Mouse (Mus musculus): ENCODE measurements around the gene Irf9.

Gene Irf9

GRCm38 (mm10) chr14:55615876-55616275 is 12.5 kb downstream of the Irf9 start:
- no peak for DNase-seq

- no peak for DNase-seq
Observed at GRCm38 (mm10) chr14:55616844-55617243, 13.5 kb downstream of the Irf9 start.

GRCm38 (mm10) chr14:55617822-55618221 is 14.5 kb downstream of the Irf9 start, which contains the start of gene Rec8:
TSS of gene Rec8 (plus strand) at chr14:55618037.
- peak; percentile 72 to 78 for DNase-seq

- DNase-seq: peak; percentile 70 to 81
Observed at GRCm38 (mm10) chr14:55618486-55619195, 15.3 kb downstream of the Irf9 start.

- DNase-seq: no peak
Observed at GRCm38 (mm10) chr14:55628077-55628827, 24.9 kb downstream of the Irf9 start.

DNA sequence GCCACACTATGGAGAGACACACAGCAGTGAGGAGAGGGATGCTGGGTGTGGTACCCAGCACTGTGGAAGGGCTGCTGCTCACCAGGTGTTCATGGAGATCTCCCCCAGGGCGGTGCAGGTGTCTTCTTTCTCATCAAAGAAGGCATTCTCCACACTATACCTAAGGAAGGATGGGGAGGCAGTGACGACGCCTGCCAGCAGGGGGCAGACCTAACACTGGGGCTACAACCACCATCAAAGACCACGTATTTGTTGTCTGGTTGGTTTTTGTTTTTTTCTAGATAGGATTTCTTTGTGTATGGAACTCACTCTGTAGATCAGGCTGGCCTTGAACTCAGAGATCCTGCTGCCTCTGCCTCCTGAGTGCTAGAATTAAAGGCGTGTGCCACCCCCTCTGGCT is 25.9 kb downstream of the Irf9 start:
- peak; percentile 37 to 68 for DNase-seq

- DNase-seq: peak; percentile 75 to 86
Observed at GRCm38 (mm10) chr14:55634874-55635522, 31.6 kb downstream of the Irf9 start.

GRCm38 (mm10) chr14:55635523-55636007 is 32.2 kb downstream of the Irf9 start, which contains the start of gene Ipo4:
TSS of gene Ipo4 (minus strand) at chr14:55635957.
- peak; percentile 87 to 90 for DNase-seq

DNA sequence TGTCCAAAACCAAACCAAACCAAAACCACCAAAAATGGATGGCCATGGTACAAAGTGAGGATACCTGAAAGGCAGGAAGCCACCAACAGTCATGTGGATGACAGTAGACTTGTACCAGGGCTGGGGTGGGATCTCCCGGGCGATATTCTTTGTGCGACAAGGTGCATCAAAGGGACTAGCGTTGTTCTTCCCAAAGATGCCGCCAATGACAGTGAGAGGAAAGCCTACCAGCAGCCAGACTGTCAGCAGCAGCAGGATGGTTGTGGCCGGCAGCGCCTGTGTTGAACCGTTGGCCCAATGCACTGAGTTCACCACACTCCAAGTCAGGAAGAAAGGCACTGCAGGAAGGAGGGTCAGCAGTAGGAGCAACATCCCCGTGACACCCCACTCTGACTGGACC is 34.4 kb downstream of the Irf9 start, which contains the start of gene Gm49378:
Gene Gm49378, minus strand, starts transcription at position 101 of the 400 bp plus-strand sequence.
- DNase-seq: no peak

DNA sequence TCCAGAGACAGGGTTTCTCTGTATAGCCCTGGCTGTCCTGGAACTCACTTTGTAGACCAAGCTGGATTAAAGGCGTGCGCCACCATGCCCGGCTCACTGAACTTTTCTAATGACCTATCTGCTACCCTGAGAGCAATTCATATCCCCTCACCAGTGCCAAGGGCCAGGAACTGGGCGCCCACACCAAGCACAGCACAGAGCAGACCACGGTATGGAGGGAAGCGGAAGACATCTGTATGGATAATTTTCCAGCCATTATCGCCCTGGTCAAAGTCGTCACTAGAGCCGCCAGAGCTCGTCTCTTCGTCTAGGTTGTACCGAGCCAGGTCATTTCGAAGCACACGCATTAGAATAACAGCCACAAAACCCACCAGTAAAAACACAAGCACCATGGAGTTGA is 37.4 kb downstream of the Irf9 start:
- no peak for DNase-seq

- no peak for DNase-seq
Observed at GRCm38 (mm10) chr14:55641291-55641690, 37.9 kb downstream of the Irf9 start.

DNA sequence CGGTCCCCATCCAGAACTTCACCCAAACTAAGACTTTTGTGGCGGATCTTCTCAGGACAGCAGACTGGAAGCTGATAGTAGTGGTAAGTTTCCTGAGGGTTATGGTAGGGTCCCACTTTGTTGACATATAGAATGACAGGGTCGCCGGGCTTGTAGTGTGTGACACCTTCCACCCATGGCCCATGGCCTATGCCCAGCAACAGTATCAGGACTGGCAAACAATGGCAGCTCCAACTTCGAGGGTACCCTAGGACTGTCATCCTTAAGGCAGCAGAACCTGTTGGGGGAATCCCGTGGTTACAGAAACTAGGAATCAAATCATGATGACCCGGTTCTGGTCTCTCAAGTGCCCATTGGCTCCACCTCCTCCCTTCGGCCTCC is 39.3 kb downstream of the Irf9 start:
- DNase-seq: no peak

- DNase-seq: peak; percentile 80 to 88
Observed at GRCm38 (mm10) chr14:55643060-55643907, 39.9 kb downstream of the Irf9 start, which contains the start of gene Tm9sf1. TSS of gene Tm9sf1 (minus strand) at chr14:55643806.

DNA sequence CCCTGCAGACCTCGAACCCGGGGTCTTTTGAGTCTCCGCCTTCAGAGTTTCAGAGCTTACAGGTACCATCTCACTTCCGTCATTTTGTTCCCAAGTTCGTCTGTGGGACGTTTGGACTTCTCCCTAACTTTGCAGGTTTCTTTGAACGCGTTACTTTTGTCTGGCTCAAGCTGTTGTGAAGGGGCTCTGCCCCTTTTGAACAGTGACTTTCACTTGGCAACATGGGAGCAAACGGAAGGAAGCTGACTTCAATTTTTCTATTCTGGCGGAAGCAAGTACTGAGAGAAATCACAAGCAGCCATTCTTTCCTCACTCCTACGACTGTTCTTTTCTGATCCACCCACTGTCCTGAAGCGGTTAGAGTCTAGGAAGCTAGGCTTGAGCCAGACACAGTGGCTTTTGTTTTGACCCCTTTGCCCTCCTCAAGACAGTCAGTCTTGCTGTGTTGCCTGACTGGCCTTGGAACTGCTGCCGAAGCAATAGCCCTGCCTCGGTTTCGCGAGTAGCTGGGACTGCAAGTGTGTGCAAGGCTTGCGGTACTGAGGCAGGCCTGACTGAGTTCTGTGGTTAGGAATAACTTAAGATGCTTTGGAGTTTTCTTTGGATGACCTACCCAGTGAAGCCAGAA is 41.0 kb downstream of the Irf9 start:
- no peak for DNase-seq

- DNase-seq: no peak
Observed at GRCm38 (mm10) chr14:55649884-55650283, 46.5 kb downstream of the Irf9 start, which contains the start of gene Tssk4. TSS of gene Tssk4 (plus strand) at chr14:55650184.

DNA sequence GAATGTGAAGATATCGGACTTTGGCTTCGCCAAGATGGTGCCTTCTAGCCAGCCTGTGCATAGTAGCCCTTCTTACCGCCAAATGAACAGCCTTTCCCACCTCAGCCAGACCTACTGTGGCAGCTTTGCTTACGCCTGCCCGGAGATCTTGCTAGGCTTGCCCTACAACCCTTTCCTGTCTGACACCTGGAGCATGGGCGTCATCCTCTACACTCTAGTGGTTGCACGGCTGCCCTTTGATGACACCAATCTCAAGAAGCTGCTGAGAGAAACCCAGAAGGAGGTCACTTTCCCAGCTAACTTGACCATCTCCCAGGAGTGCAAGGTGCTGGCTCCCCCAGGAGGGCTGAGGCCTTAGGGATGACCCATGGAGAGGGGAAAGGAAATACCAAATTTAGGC is 48.2 kb downstream of the Irf9 start:
- DNase-seq: no peak

- DNase-seq: no peak
Observed at GRCm38 (mm10) chr14:55656935-55657334, 53.6 kb downstream of the Irf9 start.

DNA sequence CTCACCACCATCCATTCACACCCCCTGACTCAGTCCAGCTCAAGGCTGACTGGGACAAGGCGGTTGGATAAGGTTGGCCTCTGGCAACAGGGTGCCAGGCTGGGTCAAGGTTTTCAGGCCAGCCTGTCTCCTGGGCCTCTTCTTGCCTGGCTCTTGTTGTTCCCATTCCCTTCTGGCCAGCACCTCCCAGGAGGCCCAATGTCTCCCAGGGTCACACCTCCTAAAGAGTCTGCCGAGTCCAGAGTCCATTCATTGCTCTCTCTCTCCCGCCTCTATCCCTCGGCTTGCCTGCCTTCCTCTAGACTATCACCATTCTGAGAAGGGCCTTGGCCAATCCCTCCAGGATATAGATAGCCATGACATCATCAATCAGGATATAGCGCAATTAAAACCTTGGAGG is 54.6 kb downstream of the Irf9 start:
- no peak for DNase-seq
